Mouse (Mus musculus) lung, postnatal 0 days (tissue): ENCODE measurements around the gene Polr3gl. TPM values are rescaled to one million over a fixed set of nuclear protein-coding genes. Genes with fewer than 3 reads are reported as not detected.

Experiments used
- ATAC-seq: fragments of 200-750 bp; cut with Nextera tagmentation; 2 replicates; pipeline ENCODE4 v1.8.0; 2017; ENCODE audit warnings: moderate library complexity
- DNase-seq: peaks from one replicate; pipeline ENCODE4 v3.0.0-alpha.2; 2016; ENCODE audit warnings: low spot score
- H3K27ac ChIP-seq: fragments of 300-500 bp; sonication (generic); 2 replicates; pipeline ENCODE4 v1.5.1; 2014; ENCODE audit warnings: antibody characterized with exemption, mild to moderate bottlenecking, low read length, mixed read lengths
- H3K27me3 ChIP-seq: fragments of 300-500 bp; sonication (generic); replicated peaks from 2 replicates; pipeline ENCODE4 v1.6.1; 2014; ENCODE audit warnings: low read length, mixed read lengths; ENCODE audit not compliant: insufficient read depth
- H3K36me3 ChIP-seq: fragments of 300-500 bp; sonication (generic); 2 replicates; pipeline ENCODE4 v1.6.1; 2014; ENCODE audit warnings: low read length, mixed read lengths; ENCODE audit not compliant: insufficient read depth
- H3K4me1 ChIP-seq: fragments of 300-500 bp; sonication (generic); 2 replicates; pipeline ENCODE4 v1.6.1; 2014; ENCODE audit warnings: antibody characterized with exemption, low read depth, low read length, mixed read lengths; ENCODE audit not compliant: insufficient read depth
- H3K4me2 ChIP-seq: fragments of 300-500 bp; sonication (generic); replicated peaks from 2 replicates; pipeline ENCODE4 v1.6.1; 2014; ENCODE audit warnings: low read depth, mild to moderate bottlenecking, low read length, moderate library complexity, mixed read lengths
- H3K4me3 ChIP-seq: fragments of 300-500 bp; sonication (generic); 2 replicates; pipeline ENCODE4 v1.5.1; 2014; ENCODE audit warnings: low read depth, low read length
- H3K9ac ChIP-seq: fragments of 300-500 bp; sonication (generic); replicated peaks from 2 replicates; pipeline ENCODE4 v1.6.1; 2014; ENCODE audit warnings: low read depth, mild to moderate bottlenecking
- H3K9me3 ChIP-seq: fragments of 300-500 bp; sonication (generic); 2 replicates; pipeline ENCODE4 v1.6.1; 2016; ENCODE audit warnings: low read length, mixed read lengths
- CTCF ChIP-seq: IDR thresholded peaks from 2 replicates; pipeline ENCODE4 v1.5.1; 2016; ENCODE audit warnings: antibody characterized with exemption, mild to moderate bottlenecking
- EP300 ChIP-seq: IDR thresholded peaks from 2 replicates; pipeline ENCODE4 v1.6.1; 2016; ENCODE audit warnings: antibody characterized with exemption, mild to moderate bottlenecking, control low read depth
- WGBS: fragments of 180-500 bp; shearing (Covaris S2); extraction: QIAGEN DNeasy Blood & Tissue Kit; methylation state at CpG from one replicate; pipeline ENCODE4 v1.1.7; 2014; 5-methylcytosine and 5-hydroxymethylcytosine counted together
- polyA plus RNA-seq: library from polyadenylated mRNA; unstranded; fragments of >200 nt; fragmentation: Nextera tagmentation; extraction: Ambion mirVana; gene quantifications from 2 replicates; pipeline ENCODE4 v1.2.1, GENCODE M21; 2015

Gene Polr3gl
- polyA plus RNA-seq, 1 experiment from 2014 or later = 36.7 TPM

- 29% methylated on average over 23 of the region's 23 CpGs for WGBS
- peaks cover 29% of the 10 kb centered on the region for H3K36me3 ChIP-seq
- no peak for ATAC-seq
- H3K27me3 ChIP-seq = no peaks in the 10 kb centered on the region
- DNase-seq = peak; percentile 56
- H3K4me3 ChIP-seq = peak overlapping the region; percentile 90
- H3K9me3 ChIP-seq = no peaks in the 10 kb centered on the region
- peaks cover 16% of the 10 kb centered on the region; the same call in 1 of the 2 replicates for H3K4me1 ChIP-seq
- H3K4me2 ChIP-seq = peak overlapping the region; percentile 62
- TF ChIP-seq CTCF = no peak
- H3K9ac ChIP-seq = peak overlapping the region; percentile 100
- peak overlapping the region; percentile 99 for H3K27ac ChIP-seq
Measured at GRCm38 (mm10) chr3:96559911-96560850, 33.8 kb downstream of the Polr3gl start.

- Histone ChIP-seq H3K9me3 (no peaks in the 10 kb centered on the region), H3K36me3 (peaks cover 29% of the 10 kb centered on the region), H3K4me1 (peaks cover 11% of the 10 kb centered on the region; the same call in 1 of the 2 replicates), H3K9ac (peak overlapping the region; percentile 100), H3K27me3 (no peaks in the 10 kb centered on the region), H3K4me3 (peak overlapping the region; percentile 90), H3K27ac (peak overlapping the region; percentile 99), H3K4me2 (peak overlapping the region; percentile 62)
- TF ChIP-seq CTCF (no peak), EP300 (no peak)
- ATAC-seq (no peak), DNase-seq (peak; percentile 47)
- 29% methylated on average over 12 of the region's 12 CpGs for WGBS
Measured at GRCm38 (mm10) chr3:96559398-96559910, 34.5 kb downstream of the Polr3gl start.

GRCm38 (mm10) chr3:96558668-96559196 lies 35.2 kb downstream of the Polr3gl start:
- DNase-seq (peak; percentile 63), ATAC-seq (no peak)
- Histone ChIP-seq H3K9ac (peak overlapping the region; percentile 100), H3K9me3 (no peaks in the 10 kb centered on the region), H3K4me3 (peak overlapping the region; percentile 90), H3K27me3 (no peaks in the 10 kb centered on the region), H3K4me1 (peaks cover 9% of the 10 kb centered on the region; the same call in 1 of the 2 replicates), H3K36me3 (peaks cover 29% of the 10 kb centered on the region), H3K4me2 (peak overlapping the region; percentile 62), H3K27ac (peak overlapping the region; percentile 99)
- WGBS = 9% methylated on average over 10 of the region's 10 CpGs
- peak; percentile 49 for TF ChIP-seq EP300
- TF ChIP-seq CTCF = no peak

- H3K9ac ChIP-seq = peak overlapping the region; percentile 100
- peaks cover 9% of the 10 kb centered on the region; the same call in 1 of the 2 replicates for H3K4me1 ChIP-seq
Measured at GRCm38 (mm10) chr3:96558159-96558558, 35.8 kb downstream of the Polr3gl start.

GRCm38 (mm10) chr3:96557694-96558093 lies 36.3 kb downstream of the Polr3gl start, which contains the start of gene Txnip:
Txnip (plus strand) TSS chr3:96557957.
- Histone ChIP-seq H3K9ac (peak within 1 kb of the TSS; percentile 100), H3K27me3 (no peaks in the 10 kb centered on the region), H3K4me1 (peaks cover 11% of the 10 kb centered on the region; the same call in 1 of the 2 replicates), H3K4me3 (peak within 1 kb of the TSS; percentile 90), H3K9me3 (no peaks in the 10 kb centered on the region), H3K36me3 (peaks cover 29% of the 10 kb centered on the region), H3K4me2 (peak within 1 kb of the TSS; percentile 82), H3K27ac (peak within 1 kb of the TSS; percentile 99)
- TF ChIP-seq EP300 = peak; percentile 95
- TF ChIP-seq CTCF = peak; percentile 69
- 0% methylated on average over 26 of the region's 26 CpGs for WGBS
- ATAC-seq (peak; percentile 91), DNase-seq (peak; percentile 99)

More at GRCm38 (mm10) chr3:96558159-96558558, 35.8 kb downstream of the Polr3gl start:
- WGBS = under 1% methylated on average over 17 of the region's 17 CpGs
- Histone ChIP-seq H3K27me3 (no peaks in the 10 kb centered on the region), H3K4me3 (peak overlapping the region; percentile 90), H3K36me3 (peaks cover 29% of the 10 kb centered on the region), H3K9me3 (no peaks in the 10 kb centered on the region), H3K4me2 (peak overlapping the region; percentile 62), H3K27ac (peak overlapping the region; percentile 99)
- TF ChIP-seq CTCF (no peak), EP300 (no peak)
- ATAC-seq (no peak), DNase-seq (no peak)
